Mouse (Mus musculus): ENCODE measurements around the gene Plekhb2.

Plekhb2 gene

GRCm38 (mm10) chr1:34849745-34850342 lies at the start of gene Plekhb2:
Gene Plekhb2, plus strand, starts transcription at chr1:34849976.
- peak; percentile 95 for DNase-seq

GRCm38 (mm10) chr1:34801616-34802289 lies 48.0 kb upstream of the Plekhb2 start:
- peak; percentile 76 for DNase-seq

- no peak for DNase-seq
Observed at GRCm38 (mm10) chr1:34802290-34802642, 47.5 kb upstream of the Plekhb2 start.

- peak; percentile 36 for DNase-seq
Observed at GRCm38 (mm10) chr1:34804863-34805262, 44.9 kb upstream of the Plekhb2 start.

GRCm38 (mm10) chr1:34805931-34806520 lies 43.8 kb upstream of the Plekhb2 start:
- peak; percentile 33 for DNase-seq

GRCm38 (mm10) chr1:34808445-34808844 lies 41.3 kb upstream of the Plekhb2 start:
- peak; percentile 69 for DNase-seq

- DNase-seq = peak; percentile 61
Observed at GRCm38 (mm10) chr1:34810293-34810692, 39.5 kb upstream of the Plekhb2 start.

- DNase-seq = no peak
Observed at GRCm38 (mm10) chr1:34811035-34811434, 38.7 kb upstream of the Plekhb2 start.

GRCm38 (mm10) chr1:34811581-34811980 lies 38.2 kb upstream of the Plekhb2 start:
- DNase-seq = no peak

- no peak for DNase-seq
Observed at GRCm38 (mm10) chr1:34812407-34813247, 37.1 kb upstream of the Plekhb2 start.

GRCm38 (mm10) chr1:34815843-34816242 lies 33.9 kb upstream of the Plekhb2 start:
- DNase-seq = no peak

- DNase-seq = no peak
Observed at GRCm38 (mm10) chr1:34819225-34819910, 30.4 kb upstream of the Plekhb2 start.

GRCm38 (mm10) chr1:34821411-34821810 lies 28.4 kb upstream of the Plekhb2 start:
- no peak for DNase-seq

GRCm38 (mm10) chr1:34822003-34822402 lies 27.8 kb upstream of the Plekhb2 start:
- DNase-seq = no peak

- DNase-seq = no peak
Observed at GRCm38 (mm10) chr1:34822746-34823145, 27.0 kb upstream of the Plekhb2 start.

GRCm38 (mm10) chr1:34823353-34823752 lies 26.4 kb upstream of the Plekhb2 start:
- no peak for DNase-seq

- DNase-seq = no peak
Observed at GRCm38 (mm10) chr1:34824208-34824607, 25.6 kb upstream of the Plekhb2 start.

- no peak for DNase-seq
Observed at GRCm38 (mm10) chr1:34825909-34826308, 23.9 kb upstream of the Plekhb2 start.

GRCm38 (mm10) chr1:34827900-34828299 lies 21.9 kb upstream of the Plekhb2 start:
- no peak for DNase-seq

GRCm38 (mm10) chr1:34828528-34829294 lies 21.1 kb upstream of the Plekhb2 start:
- no peak for DNase-seq

GRCm38 (mm10) chr1:34830934-34831333 lies 18.8 kb upstream of the Plekhb2 start:
- DNase-seq = no peak

- DNase-seq = no peak
Observed at GRCm38 (mm10) chr1:34831381-34831780, 18.4 kb upstream of the Plekhb2 start.
